Mouse (Mus musculus) neural tube, embryonic 10.5 days (tissue): Measurements from ENCODE around the gene Zbtb8a.
A peak's percentile ranks its signal among the peaks of the same experiment; 100 is the strongest.
"Not testable (repeated sequence)": the region's sequence is repeated elsewhere in the genome, so short reads cannot be mapped to it uniquely, and the experiment has no call there.

ENCODE experiments used
- DNase-seq: peaks from one replicate; pipeline ENCODE4 v3.0.0-alpha.2; 2017; ENCODE audit warnings: low spot score; ENCODE audit errors: extremely low spot score

Gene Zbtb8a

GRCm38 (mm10) chr4:129379805-129380204 lies 1.9 kb upstream of the Zbtb8a start:
- no peak for DNase-seq

DNA sequence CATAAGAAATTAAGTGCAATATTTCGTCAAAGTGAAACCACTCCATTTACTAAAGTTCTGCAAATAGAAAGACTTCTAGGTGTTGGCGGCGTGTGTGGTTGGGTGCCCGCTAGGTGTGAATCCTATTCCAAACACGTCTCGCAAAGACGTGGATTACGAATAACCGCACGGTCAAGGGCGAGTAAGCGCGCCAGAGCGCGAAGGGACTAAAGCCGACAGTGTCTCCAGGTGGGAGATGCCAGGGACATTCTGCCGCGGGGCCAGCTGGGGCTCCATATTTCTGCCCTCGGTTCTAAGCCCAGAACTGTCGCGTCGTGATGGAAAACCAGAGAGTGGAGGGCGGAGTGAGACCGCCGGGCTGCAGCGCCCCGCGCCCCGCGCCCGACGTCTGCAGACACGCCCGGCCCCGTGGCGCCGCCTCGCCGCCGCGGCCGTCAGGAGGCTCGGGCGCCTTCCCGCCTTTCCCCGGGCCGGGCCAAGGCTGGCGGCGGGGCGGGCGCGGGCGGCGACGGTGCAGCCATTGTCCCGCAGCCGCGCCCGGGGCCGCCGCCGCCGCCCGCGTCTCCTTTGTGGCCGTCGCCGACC lies 863 bp downstream of the Zbtb8a start:
- peak; percentile 69 for DNase-seq

DNA sequence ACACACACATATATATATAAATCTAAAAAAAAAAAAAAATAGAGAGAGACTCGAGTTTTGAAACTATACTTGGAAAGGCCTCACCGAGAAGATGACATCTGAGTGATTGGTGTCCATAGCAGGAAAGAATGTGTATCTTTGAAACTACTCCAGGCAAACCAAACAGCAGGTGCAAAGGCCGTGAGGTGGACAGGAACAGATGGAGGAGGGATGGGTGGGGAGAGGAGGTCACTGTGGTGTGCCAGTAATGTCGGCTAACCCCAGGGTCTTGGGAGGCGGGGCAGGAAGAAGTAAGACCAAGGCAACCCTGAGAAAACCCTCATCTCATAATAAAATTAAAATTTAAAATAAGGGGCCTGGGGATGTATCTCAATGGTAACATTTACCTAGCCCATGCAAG lies 2.1 kb downstream of the Zbtb8a start:
- no peak for DNase-seq

DNA sequence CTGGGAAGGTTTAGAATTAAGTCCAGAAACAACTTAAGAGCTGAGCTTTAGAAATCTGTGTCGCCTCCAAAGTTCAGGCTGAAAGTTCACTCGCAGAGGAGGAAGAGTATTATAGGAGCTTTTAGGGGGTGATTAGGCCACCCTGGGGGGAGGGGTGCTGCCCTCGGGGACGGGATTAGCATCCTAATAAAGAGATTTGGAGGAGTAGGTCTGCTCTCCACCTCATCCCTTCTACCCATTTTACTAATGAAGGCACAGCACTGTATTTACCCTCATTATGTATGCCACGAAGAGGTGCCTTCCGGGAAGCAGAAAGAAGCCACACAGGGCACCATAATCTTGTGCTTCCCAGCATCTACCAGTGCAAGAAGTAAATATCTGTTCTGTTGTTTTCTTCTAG lies 2.9 kb downstream of the Zbtb8a start:
- DNase-seq = no peak

DNA sequence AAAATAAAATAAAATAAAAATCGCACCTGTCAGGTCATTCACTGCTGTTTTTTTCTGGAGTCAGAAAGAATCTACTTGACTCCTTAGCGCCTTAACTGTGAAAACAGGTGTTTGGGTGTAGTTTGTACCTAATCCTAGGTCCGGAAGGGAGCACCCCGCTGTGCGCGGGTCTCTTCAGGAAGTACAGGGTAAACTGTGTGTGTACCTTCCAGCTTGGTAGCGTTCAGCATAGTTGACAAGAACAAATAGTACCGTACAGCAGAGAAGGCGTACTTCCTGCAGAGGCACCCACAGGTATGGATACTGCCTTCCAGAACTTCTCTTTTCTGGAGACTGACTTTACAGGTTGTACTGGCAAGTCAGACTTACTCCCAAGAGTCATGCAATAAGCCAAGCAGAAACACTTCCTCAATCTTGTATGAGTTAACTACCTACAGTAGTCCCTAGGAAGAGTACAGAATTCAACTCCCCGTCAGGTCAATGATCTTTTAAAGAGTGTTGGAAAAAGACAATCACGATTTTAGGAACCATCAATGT lies 3.6 kb downstream of the Zbtb8a start:
- DNase-seq = no peak

GRCm38 (mm10) chr4:129373202-129373976 lies 4.5 kb downstream of the Zbtb8a start:
- no peak for DNase-seq

DNA sequence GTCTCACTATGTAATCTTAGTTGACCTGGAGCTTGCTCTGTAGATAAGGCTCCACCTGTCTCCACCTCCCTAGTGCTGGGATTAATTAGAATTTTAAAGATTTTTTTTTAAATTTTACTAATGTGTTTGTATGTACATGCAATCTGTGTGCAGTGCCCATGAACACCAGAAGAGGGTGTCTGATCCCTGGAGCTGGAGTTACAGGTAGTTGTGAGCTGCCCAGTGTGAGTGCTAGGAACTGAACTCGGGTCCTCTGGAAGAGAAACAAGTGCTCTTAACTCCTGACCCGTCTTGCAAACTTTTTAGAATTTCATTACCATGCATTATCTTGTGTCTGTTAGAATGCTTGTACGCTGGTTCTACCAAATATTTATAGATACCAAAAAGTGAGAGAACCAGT lies 6.5 kb downstream of the Zbtb8a start:
- no peak for DNase-seq

DNA sequence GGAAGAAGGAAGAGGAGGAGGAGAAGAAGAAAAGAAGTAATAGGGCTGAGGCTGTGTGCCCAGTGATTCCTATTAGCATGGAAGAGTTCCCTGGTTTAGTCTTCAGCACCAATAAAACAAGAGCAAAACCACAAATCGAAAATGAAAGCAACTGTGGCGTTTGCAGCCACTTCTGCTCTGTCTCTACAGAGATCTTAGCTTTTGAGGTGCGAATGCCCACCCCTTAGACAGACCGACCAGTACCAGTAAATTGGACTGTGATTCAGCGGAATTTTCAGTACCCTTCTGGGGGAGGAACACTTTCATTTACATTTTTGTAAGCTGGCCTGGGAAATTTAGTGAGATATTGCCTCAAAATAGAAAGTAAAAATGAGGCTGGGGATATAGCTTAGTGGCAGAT lies 12.7 kb downstream of the Zbtb8a start:
- no peak for DNase-seq

- DNase-seq = no peak
Measured at GRCm38 (mm10) chr4:129364379-129364778, 13.5 kb downstream of the Zbtb8a start.

GRCm38 (mm10) chr4:129363463-129363862 lies 14.5 kb downstream of the Zbtb8a start:
- DNase-seq = no peak

- no peak for DNase-seq
Measured at GRCm38 (mm10) chr4:129362771-129363170, 15.1 kb downstream of the Zbtb8a start.

GRCm38 (mm10) chr4:129362238-129362637 lies 15.7 kb downstream of the Zbtb8a start:
- not testable (repeated sequence) for DNase-seq

DNA sequence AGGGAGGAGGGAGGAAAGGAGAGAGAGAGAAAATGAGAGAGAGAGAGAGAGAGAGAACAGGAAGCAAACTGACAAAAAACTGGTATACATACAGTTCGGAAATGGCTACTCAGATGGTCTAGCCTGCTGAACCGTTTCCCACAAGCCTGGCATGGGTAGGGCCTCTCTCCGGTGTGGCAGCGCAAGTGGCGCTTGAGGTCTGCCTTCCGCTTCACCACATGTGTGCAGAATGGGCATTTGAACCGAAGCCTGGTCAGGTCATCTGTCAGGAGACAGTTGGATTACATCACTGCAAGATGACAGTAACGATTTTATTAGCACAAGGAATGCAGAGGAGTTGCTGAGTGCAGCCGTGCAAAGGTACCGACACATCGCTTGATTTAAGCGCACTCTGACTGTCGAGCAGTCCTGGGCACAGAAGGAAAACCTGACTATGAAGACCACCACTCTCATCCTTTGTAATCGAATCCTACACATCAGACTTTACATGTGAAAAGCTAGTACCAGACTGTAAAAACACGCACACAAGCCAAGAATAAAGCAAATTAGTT lies 20.2 kb downstream of the Zbtb8a start:
- DNase-seq = no peak

DNA sequence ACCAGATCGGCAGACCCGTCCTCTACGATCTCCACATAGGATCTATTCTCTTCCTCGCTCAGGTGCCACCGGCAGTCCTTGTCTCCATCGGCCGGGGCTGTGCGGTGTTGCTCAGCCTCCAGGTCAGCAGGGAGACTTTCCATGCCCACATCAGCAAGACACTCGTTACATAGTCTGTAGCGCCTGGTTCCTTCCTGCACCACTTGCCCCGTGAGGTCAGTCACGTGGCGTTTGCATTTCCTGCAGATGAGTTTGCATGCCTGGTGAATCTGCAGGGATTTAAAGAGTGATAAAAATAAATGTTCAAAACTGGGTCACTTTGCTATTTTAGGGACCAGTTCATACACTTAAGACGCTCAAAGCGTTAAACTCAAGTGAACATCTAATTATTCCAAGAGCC lies 23.7 kb downstream of the Zbtb8a start:
- no peak for DNase-seq

GRCm38 (mm10) chr4:129353176-129353575 lies 24.7 kb downstream of the Zbtb8a start:
- no peak for DNase-seq

DNA sequence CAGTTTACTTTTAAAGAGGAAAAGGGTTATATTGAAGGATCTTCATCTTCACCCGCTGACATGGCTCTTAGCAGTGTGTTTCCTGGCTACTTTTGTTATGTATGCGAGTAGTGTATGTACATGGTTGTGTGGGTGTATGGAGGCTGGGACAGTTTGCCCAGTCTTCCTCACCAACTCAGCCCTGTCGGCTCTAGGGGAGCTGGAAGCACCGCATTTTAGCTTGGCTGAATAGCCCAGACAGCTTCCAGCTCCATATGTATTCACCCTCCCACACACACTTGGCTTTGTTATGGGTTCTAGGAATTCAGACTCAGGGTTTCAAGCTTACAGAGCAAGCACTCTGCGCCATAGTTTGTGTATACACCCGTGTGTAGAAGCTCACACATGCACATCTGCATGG lies 26.8 kb downstream of the Zbtb8a start:
- no peak for DNase-seq

- peak; percentile 85 for DNase-seq
Measured at GRCm38 (mm10) chr4:129350644-129351043, 27.3 kb downstream of the Zbtb8a start.

DNA sequence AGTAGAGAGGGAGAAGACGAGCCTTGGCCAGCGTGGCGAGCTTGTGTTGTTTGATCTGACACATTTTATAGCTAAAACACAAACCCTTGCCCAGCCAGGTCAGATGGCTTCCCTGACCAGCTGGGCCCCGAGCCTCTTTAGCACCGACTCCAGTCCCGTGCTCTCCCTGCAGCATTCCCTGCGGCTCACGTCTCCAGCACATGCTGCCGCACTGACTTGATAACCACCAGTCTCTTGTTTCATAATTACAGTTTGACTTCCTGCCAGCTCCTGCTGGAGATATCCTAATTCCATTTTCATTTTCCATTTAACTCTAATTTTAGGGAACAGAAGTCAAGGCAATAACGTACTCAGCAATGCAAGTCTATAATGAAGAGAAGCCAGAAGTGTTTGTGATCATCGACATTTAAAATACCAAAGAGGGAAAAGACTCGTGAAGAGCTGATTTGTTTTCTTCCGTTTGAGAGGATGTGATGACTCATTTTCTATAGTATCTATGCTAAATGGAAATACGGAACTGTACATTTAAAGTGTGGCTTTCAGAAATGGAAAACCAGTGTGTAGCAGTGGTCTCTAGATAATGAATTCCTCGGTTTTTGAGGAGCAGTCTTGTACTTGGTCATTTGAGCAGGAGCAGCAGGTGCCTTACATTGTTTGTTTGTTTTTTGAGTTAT lies 31.3 kb downstream of the Zbtb8a start:
- no peak for DNase-seq

- DNase-seq = no peak
Measured at GRCm38 (mm10) chr4:129342705-129343104, 35.2 kb downstream of the Zbtb8a start.

DNA sequence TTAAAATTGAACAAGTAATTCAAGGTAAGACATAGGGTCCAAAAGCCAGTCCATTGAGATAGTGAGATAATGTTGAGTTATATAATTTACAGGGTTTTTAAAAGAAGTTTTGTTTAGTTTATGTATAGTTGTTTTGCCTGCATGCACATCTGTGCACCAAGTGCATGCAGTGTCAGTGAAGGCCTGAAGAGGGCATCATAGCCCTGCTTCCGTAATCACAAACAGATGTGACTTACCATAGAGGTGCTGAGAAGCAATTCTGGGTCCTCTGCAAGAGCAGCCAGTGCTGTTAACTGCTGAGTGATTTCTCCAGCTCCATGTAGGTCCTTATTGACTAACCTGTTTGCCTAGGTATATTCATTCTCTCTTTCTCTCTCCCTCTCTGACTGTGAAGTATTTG lies 36.0 kb downstream of the Zbtb8a start:
- no peak for DNase-seq

GRCm38 (mm10) chr4:129339743-129340142 lies 38.2 kb downstream of the Zbtb8a start:
- DNase-seq = no peak

GRCm38 (mm10) chr4:129336291-129336690 lies 41.6 kb downstream of the Zbtb8a start:
- DNase-seq = no peak
